Mouse (Mus musculus) liver, adult 2 months (tissue): Measurements from ENCODE around the gene Slc25a35. TPM values are rescaled to one million over a fixed set of nuclear protein-coding genes. Genes with fewer than 3 reads are reported as not detected.
"Not testable (repeated sequence)": the region's sequence is repeated elsewhere in the genome, so short reads cannot be mapped to it uniquely, and the experiment has no call there.

Experiments used
- DNase-seq: peaks from one replicate; pipeline ENCODE4 v3.0.0-alpha.2; 2011; ENCODE audit warnings: low read depth, low spot score; ENCODE audit errors: extremely low read depth
- H3K27ac ChIP-seq: fragments of 200-500 bp; replicated peaks from 2 replicates; pipeline ENCODE4 v1.5.1; 2012; ENCODE audit warnings: low read depth, mild to moderate bottlenecking, control low read depth, inconsistent platforms, low read length; ENCODE audit not compliant: insufficient read depth
- H3K27me3 ChIP-seq: fragments of 200-500 bp; 2 replicates; pipeline ENCODE4 v1.6.1; 2012; ENCODE audit warnings: mild to moderate bottlenecking, moderate library complexity, low read length, inconsistent platforms; ENCODE audit not compliant: control insufficient read depth, insufficient read depth
- H3K36me3 ChIP-seq: fragments of 200-500 bp; 2 replicates; pipeline ENCODE4 v1.6.1; 2012; ENCODE audit warnings: low read length, inconsistent platforms; ENCODE audit not compliant: control insufficient read depth, insufficient read depth
- H3K4me1 ChIP-seq: fragments of 200-500 bp; 2 replicates; pipeline ENCODE4 v1.6.1; 2011; ENCODE audit warnings: low read length; ENCODE audit not compliant: control insufficient read depth, insufficient read depth
- H3K4me3 ChIP-seq: fragments of 200-500 bp; 2 replicates; pipeline ENCODE4 v1.5.1; 2011; ENCODE audit warnings: low read depth, mild to moderate bottlenecking, control low read depth, low read length, moderate library complexity; ENCODE audit not compliant: insufficient read depth
- H3K79me2 ChIP-seq: fragments of 200-500 bp; 2 replicates; pipeline ENCODE4 v1.6.1; 2012; ENCODE audit warnings: inconsistent platforms, mild to moderate bottlenecking, low read length, moderate library complexity; ENCODE audit not compliant: control insufficient read depth, insufficient read depth
- H3K9ac ChIP-seq: fragments of 200-500 bp; 2 replicates; pipeline ENCODE4 v1.6.1; 2012; ENCODE audit warnings: low read depth, mild to moderate bottlenecking, control low read depth, inconsistent platforms, low read length
- CTCF ChIP-seq: fragments of 200-500 bp; IDR thresholded peaks from 2 replicates; pipeline ENCODE4 v1.5.1; 2011; ENCODE audit warnings: low read depth, low read length, control low read depth
- POLR2A ChIP-seq: fragments of 200-500 bp; IDR thresholded peaks from 2 replicates; pipeline ENCODE4 v1.6.1; 2011; ENCODE audit warnings: low read length, control low read depth; ENCODE audit not compliant: insufficient read depth; ENCODE audit errors: extremely low read depth
- WGBS: fragments of 180-500 bp; shearing (Covaris S2); methylation state at CpG from one replicate; pipeline ENCODE4 v1.1.7; 2018; 5-methylcytosine and 5-hydroxymethylcytosine counted together
- polyA plus RNA-seq: library from polyadenylated mRNA; depleted of rRNA; stranded (reverse); fragments of >200 nt; gene quantifications from 2 replicates; pipeline ENCODE4 v1.2.3, GENCODE M21; 2012
- total RNA-seq: library from RNA; depleted of rRNA; stranded (reverse); fragments of >200 nt; gene quantifications from 2 replicates; pipeline ENCODE4 v1.2.3, GENCODE M21; 2014

Slc25a35 gene
- total and polyA plus RNA-seq, 2 experiments, result 0.28 to 2.5 TPM

DNA sequence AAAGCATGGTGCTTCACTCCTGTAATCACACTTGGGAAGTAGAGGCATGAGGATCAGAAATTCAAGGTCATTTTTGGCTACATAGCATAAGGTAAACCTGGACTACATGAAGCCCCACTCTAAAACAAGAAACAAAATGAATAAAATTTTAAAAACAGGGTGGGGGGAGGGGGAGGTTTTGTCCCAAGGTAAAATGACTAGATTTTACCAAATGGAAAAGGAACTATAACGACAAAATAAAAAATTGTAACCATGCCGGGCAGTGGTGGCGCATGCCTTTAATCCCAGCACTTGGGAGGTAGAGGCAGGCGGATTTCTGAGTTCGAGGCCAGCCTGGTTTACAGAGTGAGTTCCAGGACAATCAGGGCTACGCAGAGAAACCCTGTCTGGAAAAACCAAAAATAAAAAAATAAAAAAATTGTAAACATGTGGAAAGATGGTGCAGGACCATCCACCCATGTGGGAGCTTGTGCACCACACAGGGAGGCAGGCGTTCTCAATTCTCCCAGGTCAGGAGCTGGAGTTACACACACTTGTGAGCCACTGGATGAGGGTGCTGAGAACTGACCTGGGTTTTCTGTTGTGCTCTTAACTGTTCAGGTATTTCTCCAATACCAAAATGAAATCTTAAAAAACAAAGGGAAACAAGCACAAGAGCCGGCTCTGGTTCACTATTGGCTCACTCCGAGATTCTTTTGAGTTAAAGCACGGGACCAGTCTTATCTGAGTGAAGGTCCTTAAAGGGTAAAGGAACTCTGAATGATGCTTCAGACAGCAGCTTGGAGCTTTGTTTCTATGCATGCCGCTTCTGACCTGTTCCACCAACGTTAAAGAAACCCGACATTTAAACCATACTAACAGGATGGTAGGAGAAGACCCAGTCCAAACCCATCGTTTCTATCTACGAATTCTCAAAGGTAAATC is 42.7 kb downstream of the Slc25a35 start:
- H3K9ac ChIP-seq, result no peak overlapping the region
- peaks cover 4% of the 10 kb centered on the region; the same call in 1 of the 2 replicates for H3K4me1 ChIP-seq
- H3K4me3 ChIP-seq, result no peak overlapping the region
- H3K36me3 ChIP-seq, result no peaks in the 10 kb centered on the region
- TF ChIP-seq POLR2A (no peak), CTCF (no peak)
- H3K79me2 ChIP-seq, result no peaks in the 10 kb centered on the region
- no peak overlapping the region for H3K27ac ChIP-seq
- no peaks in the 10 kb centered on the region for H3K27me3 ChIP-seq
- DNase-seq, result no peak
- WGBS, result 86% methylated on average over 15 of the region's 15 CpGs

DNA sequence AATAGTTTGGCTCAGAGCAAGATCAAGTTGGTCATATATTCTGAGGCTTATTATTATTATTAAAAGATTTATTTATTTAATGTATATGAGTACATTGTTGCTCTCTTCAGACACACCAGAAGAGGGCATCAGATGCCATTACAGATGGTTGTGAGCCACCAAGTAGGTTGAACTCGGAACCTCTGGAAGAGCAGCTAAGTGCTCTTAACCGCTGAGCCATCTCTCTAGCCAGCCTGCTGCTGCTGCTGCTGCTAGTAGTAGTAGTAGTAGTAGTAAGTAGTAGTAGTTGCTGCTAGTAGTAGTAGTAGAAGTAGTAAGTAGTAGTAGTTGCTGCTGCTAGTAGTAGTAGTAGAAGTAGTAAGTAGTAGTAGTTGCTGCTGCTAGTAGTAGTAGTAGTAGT is 43.5 kb downstream of the Slc25a35 start:
- DNase-seq, H3K4me3 ChIP-seq, H3K79me2 ChIP-seq, H3K27me3 ChIP-seq, H3K27ac ChIP-seq, H3K36me3 ChIP-seq, H3K4me1 ChIP-seq, H3K9ac ChIP-seq: not testable (repeated sequence)
- 46% methylated on average over 2 of the region's 2 CpGs for WGBS

DNA sequence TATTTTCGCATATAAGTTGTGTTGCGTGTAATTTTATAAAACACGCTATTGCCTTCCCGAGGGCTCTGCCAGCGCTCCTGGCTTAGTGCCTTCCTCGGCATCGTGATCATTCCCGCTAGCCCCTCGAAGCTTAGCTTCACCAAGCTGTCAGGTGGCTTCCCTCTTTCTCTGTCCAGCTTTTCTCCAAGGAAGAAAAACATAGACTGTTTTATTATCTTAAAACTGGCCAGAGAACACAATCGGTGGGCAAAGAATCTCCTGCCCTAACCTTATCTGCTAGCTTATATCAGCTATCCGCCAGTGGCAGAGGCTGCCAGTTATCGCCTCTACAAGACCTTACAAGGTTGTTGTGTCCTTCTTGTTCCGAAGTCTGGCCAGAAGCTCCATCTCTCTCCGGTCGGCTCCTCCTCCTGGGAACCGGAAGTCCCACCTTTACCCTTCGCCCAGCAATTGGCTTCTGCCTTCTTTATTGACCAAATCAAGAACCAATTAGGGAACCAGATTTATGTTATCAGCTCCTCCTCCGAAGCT is 44.2 kb downstream of the Slc25a35 start:
- H3K4me1 ChIP-seq, result peaks cover 6% of the 10 kb centered on the region
- DNase-seq, result peak; percentile 93
- peak overlapping the region; percentile 55 for H3K4me3 ChIP-seq
- TF ChIP-seq CTCF (no peak), POLR2A (peak; percentile 55; the same call in 1 of the 2 replicates)
- H3K27ac ChIP-seq, result peak overlapping the region; percentile 66
- WGBS, result under 1% methylated on average over 18 of the region's 18 CpGs
- H3K36me3 ChIP-seq, result no peaks in the 10 kb centered on the region
- H3K79me2 ChIP-seq, result 0 out of 2 replicates have a peak, but pooled peaks cover 3% of the 10 kb centered on the region
- no peaks in the 10 kb centered on the region for H3K27me3 ChIP-seq
- H3K9ac ChIP-seq, result peak overlapping the region; percentile 68

- Histone ChIP-seq H3K27me3 (no peaks in the 10 kb centered on the region), H3K36me3 (no peaks in the 10 kb centered on the region), H3K4me3 (peak within 1 kb of the TSS; percentile 65), H3K4me1 (peaks cover 3% of the 10 kb centered on the region), H3K9ac (peak within 1 kb of the TSS; percentile 81), H3K79me2 (0 out of 2 replicates have a peak, but pooled peaks cover 3% of the 10 kb centered on the region), H3K27ac (peak within 1 kb of the TSS; percentile 70)
- DNase-seq, result peak; percentile 78
- peak; percentile 31; the same call in 1 of the 2 replicates for TF ChIP-seq POLR2A
- TF ChIP-seq CTCF, result peak; percentile 79
- under 1% methylated on average over 38 of the region's 38 CpGs for WGBS
Measured at GRCm38 (mm10) chr11:69015644-69016441, 47.9 kb downstream of the Slc25a35 start, which contains the start of gene Ctc1. Ctc1 (plus strand) TSS chr11:69015911.

- H3K4me1 ChIP-seq, result peaks cover 3% of the 10 kb centered on the region
- H3K27me3 ChIP-seq, result no peaks in the 10 kb centered on the region
- no peak for TF ChIP-seq POLR2A
- no peak for TF ChIP-seq CTCF
- peak overlapping the region; percentile 61; the same call in 1 of the 2 replicates for H3K9ac ChIP-seq
- 0 out of 2 replicates have a peak, but pooled peaks cover 3% of the 10 kb centered on the region for H3K79me2 ChIP-seq
- H3K4me3 ChIP-seq, result no peak overlapping the region
- no peak for DNase-seq
- 56% methylated on average over 3 of the region's 3 CpGs for WGBS
- peaks cover under 1% of the 10 kb centered on the region; the same call in 1 of the 2 replicates for H3K36me3 ChIP-seq
- no peak overlapping the region for H3K27ac ChIP-seq
Measured at GRCm38 (mm10) chr11:69016755-69017154, 48.8 kb downstream of the Slc25a35 start.
